Mouse (Mus musculus) E14TG2a.4 (cell line): ENCODE results near the gene Prss54.

Experiments used
- CTCF ChIP-seq: conservative IDR thresholded peaks from 2 replicates; pipeline ENCODE4 v1.5.1; 2014; ENCODE audit warnings: low read length
- NANOG ChIP-seq: IDR thresholded peaks from 2 replicates; pipeline ENCODE4 v1.6.1; 2014; ENCODE audit warnings: borderline replicate concordance, low read length, mixed read lengths

DNA sequence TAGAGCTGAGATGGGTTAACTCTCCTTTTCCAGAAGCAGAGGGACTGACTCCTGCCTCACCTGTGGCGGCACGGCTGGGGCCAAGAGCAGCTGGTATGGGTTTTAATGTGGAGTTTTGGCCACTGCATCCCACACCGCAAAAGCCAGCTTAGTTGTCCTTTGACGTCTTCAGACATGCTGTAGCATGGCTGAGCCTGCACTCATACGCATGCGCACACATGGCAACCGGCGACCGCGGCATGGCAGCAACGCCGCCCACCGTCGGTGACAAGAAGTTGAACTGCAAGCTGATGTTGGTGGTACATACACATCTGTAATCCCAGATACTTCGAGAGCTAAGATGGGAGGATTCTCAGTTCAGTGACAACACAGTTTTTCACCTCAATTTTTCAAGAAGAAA, 25.2 kb upstream of the Prss54 start:
- TF ChIP-seq CTCF: no peak
- no peak for TF ChIP-seq NANOG
